Mouse (Mus musculus) heart, embryonic 11.5 days (tissue): ENCODE results near the gene Tab1. TPM values are rescaled to one million over a fixed set of nuclear protein-coding genes. Genes with fewer than 3 reads are reported as not detected.
A peak's percentile ranks its signal among the peaks of the same experiment; 100 is the strongest.

Experiments
- ATAC-seq: fragments of 200-750 bp; cut with Nextera tagmentation; replicated peaks from 2 replicates; pipeline ENCODE4 v1.8.0; 2017; ENCODE audit warnings: moderate library complexity; ENCODE audit not compliant: insufficient number of reproducible peaks, low FRiP score, low TSS enrichment
- H3K27ac ChIP-seq: fragments of 300-500 bp; sonication (generic); 2 replicates; pipeline ENCODE4 v1.5.1; 2014; ENCODE audit warnings: mild to moderate bottlenecking, low read depth, low read length
- H3K27me3 ChIP-seq: fragments of 300-500 bp; sonication (generic); 2 replicates; pipeline ENCODE4 v1.6.1; 2014; ENCODE audit warnings: mild to moderate bottlenecking, low read length, mixed read lengths; ENCODE audit not compliant: control insufficient read depth, insufficient read depth
- H3K36me3 ChIP-seq: fragments of 300-500 bp; sonication (generic); 2 replicates; pipeline ENCODE4 v1.6.1; 2014; ENCODE audit warnings: mild to moderate bottlenecking, low read length, moderate library complexity, mixed read lengths; ENCODE audit not compliant: control insufficient read depth, insufficient read depth
- H3K4me1 ChIP-seq: fragments of 300-500 bp; sonication (generic); 2 replicates; pipeline ENCODE4 v1.6.1; 2014; ENCODE audit warnings: low read length; ENCODE audit not compliant: control insufficient read depth, insufficient read depth
- H3K4me2 ChIP-seq: fragments of 300-500 bp; sonication (generic); 2 replicates; pipeline ENCODE4 v1.6.1; 2014; ENCODE audit warnings: mild to moderate bottlenecking, moderate library complexity
- H3K4me3 ChIP-seq: fragments of 300-500 bp; sonication (generic); 2 replicates; pipeline ENCODE4 v1.5.1; 2014; ENCODE audit warnings: low read depth, low read length
- H3K9ac ChIP-seq: fragments of 300-500 bp; sonication (generic); 2 replicates; pipeline ENCODE4 v1.6.1; 2014; ENCODE audit warnings: mild to moderate bottlenecking, low read depth, low read length, moderate library complexity
- H3K9me3 ChIP-seq: fragments of 300-500 bp; sonication (generic); replicated peaks from 2 replicates; pipeline ENCODE4 v1.6.1; 2016; ENCODE audit warnings: low read length; ENCODE audit not compliant: control insufficient read depth
- WGBS: fragments of 180-500 bp; shearing (Covaris S2); extraction: QIAGEN DNeasy Blood & Tissue Kit; methylation state at CpG from one replicate; pipeline ENCODE4 v1.1.7; 2014; ENCODE audit not compliant: insufficient replicate concordance; 5-methylcytosine and 5-hydroxymethylcytosine counted together
- polyA plus RNA-seq: library from polyadenylated mRNA; unstranded; fragments of >200 nt; fragmentation: Nextera tagmentation; extraction: Ambion mirVana; gene quantifications from 2 replicates; pipeline ENCODE4 v1.2.1, GENCODE M21; 2014

Gene Tab1
- polyA plus RNA-seq, 1 experiment from 2014 or later: 18.8 TPM

GRCm38 (mm10) chr15:80111436-80111835 is 21.5 kb upstream of the Tab1 start:
- Histone ChIP-seq H3K4me1 (no peaks in the 10 kb centered on the region), H3K9me3 (no peaks in the 10 kb centered on the region), H3K27ac (no peak overlapping the region), H3K4me3 (no peak overlapping the region), H3K36me3 (no peaks in the 10 kb centered on the region), H3K9ac (no peak overlapping the region), H3K27me3 (no peaks in the 10 kb centered on the region), H3K4me2 (no peak overlapping the region)
- 81% methylated on average over 12 of the region's 12 CpGs for WGBS
- ATAC-seq: no peak

DNA sequence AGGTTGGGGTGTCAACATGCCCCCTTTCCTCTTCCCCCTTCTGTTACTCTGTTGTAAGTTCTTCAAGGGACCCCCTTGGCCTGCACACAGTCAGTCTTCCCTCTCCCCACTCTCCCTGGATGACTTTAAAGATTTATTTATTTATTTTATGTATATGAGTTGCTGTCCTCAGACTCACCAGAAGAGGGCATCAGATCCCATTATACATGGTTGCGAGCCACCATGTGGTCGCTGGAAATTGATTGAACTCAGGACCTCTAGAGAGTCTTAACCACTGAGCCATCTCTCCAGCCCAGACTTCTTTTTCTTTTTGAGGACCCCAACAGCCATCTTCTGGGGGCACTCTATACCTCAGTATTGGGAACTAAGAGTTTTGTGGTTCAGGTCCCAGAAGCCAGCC is 20.4 kb upstream of the Tab1 start:
- Histone ChIP-seq H3K9me3 (no peaks in the 10 kb centered on the region), H3K27ac (no peak overlapping the region), H3K9ac (no peak overlapping the region), H3K27me3 (no peaks in the 10 kb centered on the region), H3K36me3 (no peaks in the 10 kb centered on the region), H3K4me1 (no peaks in the 10 kb centered on the region), H3K4me2 (no peak overlapping the region), H3K4me3 (no peak overlapping the region)
- 40% methylated on average over 2 of the region's 2 CpGs for WGBS
- no peak for ATAC-seq

GRCm38 (mm10) chr15:80114414-80114813 is 18.5 kb upstream of the Tab1 start:
- 87% methylated on average over 7 of the region's 7 CpGs for WGBS
- no peaks in the 10 kb centered on the region for H3K9me3 ChIP-seq
- H3K9ac ChIP-seq: no peak overlapping the region
- no peaks in the 10 kb centered on the region for H3K27me3 ChIP-seq
- no peaks in the 10 kb centered on the region for H3K4me1 ChIP-seq
- H3K27ac ChIP-seq: no peak overlapping the region
- ATAC-seq: no peak
- H3K4me3 ChIP-seq: no peak overlapping the region
- no peak overlapping the region for H3K4me2 ChIP-seq
- H3K36me3 ChIP-seq: no peaks in the 10 kb centered on the region

- Histone ChIP-seq H3K9me3 (no peaks in the 10 kb centered on the region), H3K27ac (no peak overlapping the region), H3K36me3 (no peaks in the 10 kb centered on the region), H3K4me2 (peak overlapping the region; percentile 49), H3K9ac (no peak overlapping the region), H3K4me3 (peak overlapping the region; percentile 19; the same call in 1 of the 2 replicates), H3K4me1 (no peaks in the 10 kb centered on the region), H3K27me3 (no peaks in the 10 kb centered on the region; the same call in 1 of the 2 replicates)
- whole genome bisulfite sequencing: 58% methylated on average over 5 of the region's 5 CpGs
- no peak for ATAC-seq
Measured at GRCm38 (mm10) chr15:80115256-80115655, 17.7 kb upstream of the Tab1 start.

- Histone ChIP-seq H3K4me3 (peak overlapping the region; percentile 19; the same call in 1 of the 2 replicates), H3K4me1 (no peaks in the 10 kb centered on the region), H3K27me3 (no peaks in the 10 kb centered on the region; the same call in 1 of the 2 replicates), H3K4me2 (peak overlapping the region; percentile 49), H3K27ac (no peak overlapping the region), H3K9me3 (no peaks in the 10 kb centered on the region), H3K36me3 (no peaks in the 10 kb centered on the region), H3K9ac (no peak overlapping the region)
- 57% methylated on average over 13 of the region's 13 CpGs for WGBS
- ATAC-seq: no peak
Measured at GRCm38 (mm10) chr15:80115866-80116794, 16.8 kb upstream of the Tab1 start.

GRCm38 (mm10) chr15:80117154-80117553 is 15.8 kb upstream of the Tab1 start:
- Histone ChIP-seq H3K9ac (no peak overlapping the region), H3K4me2 (no peak overlapping the region), H3K27ac (no peak overlapping the region), H3K4me3 (no peak overlapping the region), H3K4me1 (no peaks in the 10 kb centered on the region), H3K9me3 (no peaks in the 10 kb centered on the region), H3K36me3 (no peaks in the 10 kb centered on the region), H3K27me3 (no peaks in the 10 kb centered on the region; the same call in 1 of the 2 replicates)
- 57% methylated on average over 8 of the region's 8 CpGs for WGBS
- no peak for ATAC-seq

GRCm38 (mm10) chr15:80119076-80119475 is 13.9 kb upstream of the Tab1 start:
- H3K9me3 ChIP-seq: no peaks in the 10 kb centered on the region
- no peak overlapping the region for H3K9ac ChIP-seq
- H3K4me1 ChIP-seq: no peaks in the 10 kb centered on the region
- no peaks in the 10 kb centered on the region for H3K36me3 ChIP-seq
- H3K27ac ChIP-seq: no peak overlapping the region
- no peak for ATAC-seq
- H3K4me2 ChIP-seq: no peak overlapping the region
- H3K4me3 ChIP-seq: no peak overlapping the region
- 90% methylated on average over 6 of the region's 6 CpGs for WGBS
- no peaks in the 10 kb centered on the region; the same call in 1 of the 2 replicates for H3K27me3 ChIP-seq

DNA sequence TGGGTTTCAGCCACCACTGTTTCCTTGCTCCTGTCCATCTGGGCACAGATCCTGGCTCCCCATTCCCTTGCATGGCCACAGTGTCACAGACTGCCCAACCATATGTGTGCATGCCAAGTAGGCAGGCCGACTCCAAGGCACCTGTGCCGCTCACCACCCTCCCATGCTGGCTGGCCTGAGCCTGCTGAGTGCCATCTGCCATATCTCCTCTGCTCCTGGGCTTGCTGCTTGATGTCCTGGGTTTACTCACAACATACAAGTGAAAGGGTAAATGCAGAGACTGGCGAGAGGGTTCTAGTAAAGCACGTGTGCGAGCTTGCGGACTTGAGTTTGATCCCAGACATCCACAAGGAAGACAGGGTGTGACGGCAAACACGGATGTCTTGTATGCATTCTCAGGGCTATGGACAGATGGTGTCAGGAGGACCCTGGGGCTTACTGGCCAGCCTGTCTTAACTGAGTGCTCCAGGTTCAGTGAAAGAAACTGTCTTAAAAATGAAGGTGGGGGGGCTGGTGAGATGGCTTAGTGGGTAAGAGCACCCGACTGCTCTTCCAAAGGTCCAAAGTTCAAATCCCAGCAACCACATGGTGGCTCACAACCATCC is 11.1 kb upstream of the Tab1 start:
- WGBS: 86% methylated on average over 9 of the region's 9 CpGs
- Histone ChIP-seq H3K4me3 (no peak overlapping the region), H3K27me3 (no peaks in the 10 kb centered on the region; the same call in 1 of the 2 replicates), H3K36me3 (no peaks in the 10 kb centered on the region), H3K4me2 (no peak overlapping the region), H3K9me3 (no peaks in the 10 kb centered on the region), H3K4me1 (no peaks in the 10 kb centered on the region), H3K9ac (no peak overlapping the region), H3K27ac (no peak overlapping the region)
- ATAC-seq: no peak
